Mouse (Mus musculus) adrenal gland, postnatal 4 days (tissue): ENCODE measurements around the gene Klf5. TPM values are rescaled to one million over a fixed set of nuclear protein-coding genes. Genes with fewer than 3 reads are reported as not detected.

Experiments used
- DNase-seq, 2 experiments: peaks; one replicate each; pipeline ENCODE4 v3.0.0; 2021 to 2022; ENCODE audit warnings: low spot score in 2 of 2, mixed read lengths in 2 of 2
- total RNA-seq, 2 experiments: library from RNA; stranded (reverse); gene quantifications; 2 replicates each; pipeline ENCODE4 v1.2.3; 2021

Klf5 gene
- total RNA-seq, 2 experiments from 2014 or later: 15.2 to 15.7 TPM

DNA sequence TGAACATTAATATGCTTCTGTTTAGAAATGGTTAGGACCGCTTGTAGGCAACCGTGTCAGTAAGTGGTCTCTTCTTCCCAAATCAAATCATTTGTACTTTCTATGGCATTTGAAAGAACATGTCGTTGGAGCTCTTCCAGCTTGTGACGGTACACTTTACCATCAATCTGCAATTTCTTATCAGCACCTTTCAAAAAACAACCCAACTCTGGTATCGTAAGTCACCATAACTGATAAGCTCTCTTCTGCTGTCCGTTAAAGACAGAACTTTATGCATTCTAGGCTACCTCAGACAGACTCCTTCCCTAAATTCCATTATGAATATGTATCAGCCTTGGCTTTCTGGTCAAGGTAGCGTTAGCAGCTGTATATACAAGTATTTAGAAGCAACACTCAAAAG, 7.9 kb downstream of the Klf5 start:
- no peak for DNase-seq

DNA sequence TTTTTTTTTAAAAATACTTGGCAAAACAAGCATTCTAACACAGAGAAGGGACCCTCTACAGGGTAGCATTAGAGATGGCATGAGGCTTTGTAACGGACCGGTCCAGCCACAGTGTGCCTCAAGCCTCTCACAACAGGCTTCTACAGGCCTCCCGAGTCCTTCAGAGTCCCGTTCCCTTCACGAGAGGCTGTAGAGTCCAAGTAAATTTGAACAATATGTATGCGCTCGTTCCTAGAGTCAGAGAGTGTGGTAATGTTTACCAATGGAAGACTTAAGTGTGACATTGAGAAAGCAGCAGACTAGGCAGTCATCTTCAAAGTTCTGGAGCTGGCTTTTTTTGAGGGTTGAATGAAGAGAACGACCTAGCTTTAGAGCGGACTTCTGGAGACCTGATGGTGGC, 11.1 kb downstream of the Klf5 start:
- DNase-seq: no peak

GRCm38 (mm10) chr14:99310358-99310757, 11.9 kb downstream of the Klf5 start:
- DNase-seq: no peak

- DNase-seq: no peak
Measured at GRCm38 (mm10) chr14:99313062-99313461, 14.6 kb downstream of the Klf5 start.

DNA sequence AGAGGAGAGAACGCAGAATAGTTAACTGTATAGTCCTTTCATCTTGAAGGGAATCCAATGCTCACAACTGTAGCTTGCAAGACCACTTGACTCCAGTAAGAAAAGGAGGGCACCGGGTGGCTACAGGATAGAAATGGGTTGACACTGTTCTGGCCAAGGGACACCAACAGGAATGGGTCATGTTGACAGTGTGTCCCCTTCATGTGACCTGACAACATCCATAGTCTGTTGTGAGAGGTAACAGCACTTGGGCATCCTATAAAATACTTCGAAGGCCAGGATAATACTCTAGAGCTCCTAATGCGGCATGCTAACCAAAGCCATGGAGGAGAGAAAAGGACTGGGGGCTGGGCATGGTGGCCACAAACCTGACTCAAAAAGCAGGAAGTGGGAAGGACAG, 17.8 kb downstream of the Klf5 start:
- DNase-seq: no peak

DNA sequence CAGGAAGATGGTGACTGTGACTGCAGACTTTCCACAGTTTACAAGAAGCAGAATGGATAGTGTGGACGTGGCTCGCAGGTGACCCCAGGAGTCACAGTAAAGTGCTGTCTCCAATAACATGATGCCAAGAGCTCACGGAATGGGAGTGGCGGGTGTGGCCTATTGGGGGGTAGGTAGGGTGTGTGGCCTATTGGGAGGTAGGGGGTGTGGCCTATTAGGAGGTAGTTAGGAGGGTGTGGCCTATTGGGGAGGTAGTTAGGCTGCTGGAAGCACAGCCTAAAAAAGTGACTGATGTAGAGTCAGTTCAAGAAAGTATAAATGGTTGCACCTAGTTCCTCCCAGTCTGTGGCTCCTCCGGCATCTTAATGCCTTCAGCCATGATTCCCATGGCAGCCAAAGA, 22.2 kb downstream of the Klf5 start:
- DNase-seq: no peak

DNA sequence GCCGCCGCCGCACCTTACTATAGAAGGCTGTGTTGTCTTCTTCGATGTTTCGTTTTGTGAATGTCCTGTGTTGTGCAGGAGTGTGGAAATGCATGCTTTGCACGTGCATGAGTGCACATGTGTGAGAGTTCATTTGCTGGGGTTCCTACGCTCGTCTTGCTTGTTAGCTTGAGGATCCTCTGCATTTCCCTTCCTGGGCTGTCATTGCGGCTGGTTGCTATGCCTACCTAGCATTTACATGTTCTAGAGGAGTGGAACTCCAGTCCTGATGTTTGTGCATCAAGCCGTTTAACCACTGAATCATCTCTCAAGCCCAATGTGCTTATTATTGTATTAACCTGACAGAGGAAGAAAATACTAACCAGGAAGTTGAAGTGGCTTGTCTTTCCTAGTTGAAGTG, 24.9 kb downstream of the Klf5 start:
- DNase-seq: no peak

GRCm38 (mm10) chr14:99324523-99324922, 26.0 kb downstream of the Klf5 start:
- no peak for DNase-seq

DNA sequence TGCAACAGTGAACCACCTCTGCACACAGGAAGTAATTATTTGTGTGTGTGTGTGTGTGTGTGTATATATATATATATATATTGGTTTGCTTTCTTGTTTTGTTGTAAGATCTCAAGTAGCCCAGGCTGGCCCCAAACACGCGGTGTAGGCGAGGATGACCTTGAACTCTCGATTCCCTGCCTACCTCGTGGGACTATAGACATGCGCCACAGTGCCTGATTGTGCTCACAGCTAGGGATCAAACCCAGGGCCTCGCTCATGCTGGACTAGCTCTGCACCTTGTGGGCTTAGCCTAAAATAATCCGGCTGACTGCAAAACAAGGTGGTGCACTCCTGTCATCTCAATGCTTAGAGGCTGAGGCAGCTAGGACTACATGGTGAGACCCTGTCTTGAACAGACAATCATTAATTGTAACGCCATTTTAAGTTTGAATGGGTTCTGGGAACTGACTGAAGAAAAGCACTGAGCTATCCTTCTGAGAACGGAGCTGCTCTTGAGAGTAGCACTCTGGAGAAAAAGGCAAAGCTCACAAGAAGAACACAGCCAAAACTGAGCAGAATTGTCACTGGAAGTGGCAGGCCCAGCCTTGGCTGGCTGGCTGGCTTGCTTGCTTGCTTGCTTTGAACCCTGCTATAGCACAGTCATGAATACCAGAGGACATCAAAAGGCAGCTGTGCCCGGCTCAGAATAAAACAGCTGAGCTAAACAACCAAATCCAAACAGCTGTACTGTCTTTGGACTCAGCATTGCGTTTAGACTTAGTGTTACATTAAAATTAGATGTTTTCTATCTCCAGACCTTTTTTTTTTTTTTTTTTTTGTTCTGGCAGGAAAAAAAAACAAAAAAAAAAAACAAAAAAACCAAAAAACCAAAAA, 27.3 kb downstream of the Klf5 start:
- DNase-seq: no peak

DNA sequence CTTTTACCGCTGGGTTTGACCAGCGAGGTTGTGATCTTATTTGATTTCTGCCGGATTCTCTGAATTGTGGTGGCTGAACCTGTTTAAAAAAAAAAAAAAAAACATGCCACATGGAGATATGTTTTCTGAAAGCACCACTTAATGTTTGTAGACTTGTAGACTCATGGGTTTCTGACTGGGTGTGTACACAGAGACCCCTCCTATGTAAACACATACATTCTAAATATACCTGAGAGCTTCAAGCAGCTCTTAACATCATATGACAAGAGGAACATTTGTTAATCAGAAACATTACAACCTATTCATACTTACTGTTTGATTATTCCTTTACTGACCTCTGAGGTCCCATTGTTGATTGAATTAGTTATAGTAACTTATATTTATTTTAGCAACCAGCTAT, 38.1 kb downstream of the Klf5 start:
- no peak for DNase-seq

DNA sequence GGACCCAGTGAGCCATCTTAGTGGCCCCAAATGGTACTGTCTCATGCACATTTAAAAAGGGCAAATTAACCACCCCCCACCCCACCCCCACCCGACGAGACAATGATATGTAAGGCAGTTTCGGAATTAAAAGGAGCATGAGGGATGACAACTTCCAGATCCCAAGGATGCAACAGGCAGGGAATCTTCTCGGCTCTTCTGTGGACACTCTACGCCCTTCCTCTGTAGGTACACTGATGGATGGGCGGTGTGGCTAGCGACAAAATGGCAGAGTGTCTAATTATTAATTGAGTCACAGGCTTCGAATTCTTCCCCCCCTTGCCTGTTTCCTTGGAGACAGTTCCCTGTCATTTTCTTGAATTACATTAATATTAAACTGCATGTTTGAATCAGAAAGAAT, 40.5 kb downstream of the Klf5 start:
- DNase-seq: no peak

DNA sequence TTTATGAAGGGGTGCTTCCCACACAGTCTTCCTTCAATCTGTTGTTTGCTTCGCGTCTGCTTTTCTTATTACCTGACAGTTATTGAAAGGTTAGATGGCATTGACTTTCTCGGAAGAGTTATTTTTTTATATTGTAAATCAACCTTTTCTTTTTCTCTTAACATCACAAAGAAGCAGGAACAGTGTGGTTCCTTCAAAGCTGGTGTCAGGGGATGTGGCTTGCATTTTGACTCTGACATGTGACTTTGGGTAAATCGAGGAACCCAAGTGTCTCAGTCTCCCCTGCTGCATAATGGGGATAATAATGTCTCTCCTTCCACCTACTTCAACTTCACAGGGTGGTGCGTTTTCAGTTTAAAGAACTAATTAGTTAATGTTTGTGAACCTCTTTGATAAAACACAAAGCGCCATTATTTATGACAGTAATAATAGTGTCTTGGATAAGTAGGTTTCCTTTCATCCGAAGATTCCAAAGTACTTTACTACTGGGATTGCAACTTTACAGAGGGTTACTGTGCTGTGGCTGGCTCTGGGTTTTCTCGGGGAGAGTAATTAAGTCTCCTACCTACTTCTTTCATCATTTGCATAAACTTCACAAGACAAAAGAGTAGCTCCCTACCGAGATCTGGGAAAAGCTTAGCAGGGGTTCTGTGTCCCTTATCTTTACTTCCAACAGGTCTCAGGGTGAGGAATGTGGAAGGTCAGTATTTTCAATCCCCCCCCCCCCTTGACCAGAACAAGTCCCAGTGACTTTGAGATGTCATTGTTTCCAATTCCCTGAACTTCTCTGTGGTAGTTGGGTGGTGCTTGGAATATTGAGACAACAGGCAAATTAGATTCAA, 41.4 kb downstream of the Klf5 start:
- no peak for DNase-seq

DNA sequence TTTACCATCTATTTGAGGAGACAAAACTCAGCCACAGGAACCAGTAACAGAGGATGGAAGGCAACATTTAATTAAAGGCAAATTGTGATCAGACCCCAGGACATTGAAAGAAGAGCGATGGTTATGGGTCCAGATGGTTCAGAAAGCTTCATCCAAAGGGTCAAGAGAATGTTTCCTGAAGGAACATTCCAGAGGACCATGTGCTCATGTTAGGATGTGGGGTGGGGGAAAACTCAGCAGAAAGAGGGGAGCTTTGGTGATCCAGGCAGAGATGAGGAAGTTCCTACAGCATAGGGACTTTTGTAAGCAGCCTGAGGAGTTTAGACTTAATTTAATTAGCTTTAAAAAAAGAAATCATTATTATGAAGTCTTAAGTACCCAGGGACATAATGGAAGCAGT, 42.2 kb downstream of the Klf5 start:
- DNase-seq: no peak

GRCm38 (mm10) chr14:99348175-99348764, 49.8 kb downstream of the Klf5 start:
- DNase-seq: no peak

DNA sequence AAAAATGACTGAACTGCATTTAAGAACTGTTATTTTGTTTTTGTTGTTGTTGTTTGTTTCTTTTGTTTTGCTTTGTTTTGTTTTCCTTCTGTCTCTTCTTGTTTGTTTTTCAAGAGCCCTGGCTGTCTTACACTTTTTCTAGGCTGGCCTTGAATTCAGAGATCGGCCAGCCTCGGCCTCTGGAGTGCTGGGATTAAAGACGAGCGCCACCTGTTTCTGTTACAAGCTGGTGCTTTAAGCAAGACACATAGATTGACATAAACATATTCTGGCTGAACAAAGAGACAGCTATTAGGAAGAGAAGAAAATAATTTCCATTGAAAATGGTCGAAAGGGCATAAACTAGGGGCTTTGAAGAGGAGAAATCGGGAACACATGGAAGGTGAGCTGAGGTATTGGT, 51.1 kb downstream of the Klf5 start:
- no peak for DNase-seq

DNA sequence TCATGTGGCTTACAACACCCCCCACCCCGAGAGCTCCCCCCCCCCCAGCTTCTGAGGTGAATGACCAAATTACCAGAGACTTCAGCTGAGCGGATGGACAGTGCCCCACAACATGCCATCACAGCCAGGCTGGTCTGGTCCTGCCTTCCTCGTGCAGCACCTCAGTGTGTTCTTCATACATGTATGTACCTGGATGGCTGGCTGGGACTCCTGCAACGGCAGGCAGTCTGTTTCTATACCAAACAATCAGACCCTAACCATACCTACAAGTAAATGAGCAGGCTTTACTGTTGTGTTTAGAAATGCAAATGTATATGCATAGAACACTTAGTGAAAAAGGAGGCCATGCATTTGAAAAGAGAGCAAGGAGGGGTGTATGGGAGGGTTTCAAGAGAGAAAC, 54.5 kb downstream of the Klf5 start:
- no peak for DNase-seq

- DNase-seq: no peak
Measured at GRCm38 (mm10) chr14:99354046-99354445, 55.6 kb downstream of the Klf5 start.

- DNase-seq: no peak
Measured at GRCm38 (mm10) chr14:99354761-99355609, 56.5 kb downstream of the Klf5 start.

DNA sequence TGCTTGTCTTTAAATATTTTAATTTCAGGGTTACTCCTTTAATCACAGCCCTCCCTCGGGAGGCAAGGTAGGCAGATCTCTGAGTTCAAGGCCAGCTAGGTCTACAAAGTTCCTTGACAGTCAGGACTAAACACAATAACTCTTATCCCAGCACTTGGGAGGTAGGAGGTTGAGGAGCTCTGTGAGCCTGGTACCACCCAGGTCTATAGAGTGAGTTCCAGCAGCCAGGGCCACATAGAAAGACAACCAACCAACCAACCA, 57.0 kb downstream of the Klf5 start:
- DNase-seq: no peak

DNA sequence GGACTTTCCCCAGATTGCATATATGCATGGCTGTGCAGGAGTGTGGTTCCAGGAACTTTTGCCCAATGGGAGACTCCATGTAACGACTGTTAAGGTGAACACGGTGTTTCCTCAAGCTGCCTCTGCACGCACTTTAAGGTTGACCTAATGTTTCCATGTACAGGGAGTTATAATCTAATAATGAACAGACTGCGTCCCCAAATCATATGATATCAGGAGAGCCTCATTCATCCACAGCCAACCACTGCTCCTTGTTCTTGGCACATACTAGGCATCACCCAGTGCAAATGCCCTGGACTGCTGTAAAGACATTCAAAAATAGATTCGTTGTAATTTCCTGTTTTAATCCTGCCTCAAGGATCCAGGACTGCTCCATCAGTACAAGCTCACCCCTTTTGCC, 64.5 kb downstream of the Klf5 start:
- DNase-seq: no peak

DNA sequence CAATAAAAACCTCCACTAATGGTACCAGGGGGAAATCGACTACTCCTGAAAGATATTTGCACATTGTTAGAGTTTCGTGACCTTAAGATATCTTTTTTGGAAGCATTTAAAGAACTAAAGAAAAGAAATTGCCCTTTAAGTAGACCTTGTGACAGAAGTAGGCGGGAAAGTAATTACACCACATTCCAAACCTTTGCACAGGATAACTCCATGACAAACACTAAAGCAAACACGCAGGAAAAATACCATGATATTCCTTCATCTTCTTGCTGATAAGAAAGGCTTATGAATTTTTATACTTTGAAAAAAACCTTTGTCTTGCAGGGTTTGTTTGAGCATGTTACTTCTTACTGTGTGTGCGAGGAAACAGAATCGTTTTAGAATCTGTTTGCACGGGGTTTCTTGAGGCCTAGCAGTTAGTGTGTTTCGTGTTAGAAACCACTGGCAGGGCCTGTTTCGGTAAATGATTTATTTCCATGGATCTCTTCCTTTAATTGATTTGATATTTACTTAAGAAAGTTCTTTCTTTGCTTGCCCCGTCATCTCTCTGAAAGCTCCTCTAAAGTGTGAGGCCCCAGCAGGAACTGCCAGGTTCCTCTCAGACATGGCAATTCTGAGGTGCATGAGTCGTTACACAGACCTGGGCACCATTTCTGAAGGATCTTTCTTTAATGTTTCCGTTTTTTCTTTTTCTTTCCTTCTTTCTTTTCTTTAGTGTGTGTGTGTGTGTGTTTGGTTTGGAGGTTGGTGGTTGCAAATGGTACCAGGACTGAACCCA, 65.7 kb downstream of the Klf5 start:
- no peak for DNase-seq
